Mouse (Mus musculus): Measurements from ENCODE around the gene Zyg11a. TPM values are rescaled to one million over a fixed set of nuclear protein-coding genes. Genes with fewer than 3 reads are reported as not detected.

Gene Zyg11a
- not detected in 2 replicates for polyA plus RNA-seq (2015; fragmentation: Nextera tagmentation; extraction: Ambion mirVana)

- H3K4me3 ChIP-seq (replicated peaks) = peak within 1 kb of the TSS; percentile 44
- H3K4me1 ChIP-seq (replicated peaks) = 0 out of 2 replicates have a peak, but pooled peaks cover 9% of the 10 kb centered on the region
- peak; percentile 50; the same call in 1 of the 2 replicates for ATAC-seq
- no peak within 1 kb of the TSS for H3K27ac ChIP-seq
- H3K4me2 ChIP-seq (replicated peaks) = peak within 1 kb of the TSS; percentile 54
- peaks cover 64% of the 10 kb centered on the region for H3K27me3 ChIP-seq
- no peak within 1 kb of the TSS; the same call in 1 of the 2 replicates for H3K9ac ChIP-seq (replicated peaks)
- no peaks in the 10 kb centered on the region for H3K36me3 ChIP-seq
- H3K9me3 ChIP-seq = no peaks in the 10 kb centered on the region
- under 1% methylated on average over 73 of the region's 107 CpGs for WGBS
Observed at GRCm38 (mm10) chr4:108217332-108218179, at the start of gene Zyg11a. Zyg11a (minus strand) TSS chr4:108218048.

GRCm38 (mm10) chr4:108265774-108266173, 47.9 kb upstream of the Zyg11a start:
- Histone ChIP-seq H3K9ac (replicated peaks) (no peak overlapping the region), H3K4me2 (replicated peaks) (no peak overlapping the region), H3K27me3 (no peaks in the 10 kb centered on the region), H3K9me3 (no peaks in the 10 kb centered on the region), H3K4me1 (replicated peaks) (no peaks in the 10 kb centered on the region), H3K4me3 (replicated peaks) (no peak overlapping the region), H3K36me3 (peaks cover 54% of the 10 kb centered on the region), H3K27ac (no peak overlapping the region)
- ATAC-seq = no peak
- WGBS = 96% methylated on average over 7 of the region's 7 CpGs

GRCm38 (mm10) chr4:108253317-108253716, 35.5 kb upstream of the Zyg11a start:
- H3K36me3 ChIP-seq = peaks cover 87% of the 10 kb centered on the region
- no peaks in the 10 kb centered on the region for H3K4me1 ChIP-seq (replicated peaks)
- H3K9ac ChIP-seq (replicated peaks) = no peak overlapping the region
- no peak overlapping the region for H3K4me2 ChIP-seq (replicated peaks)
- no peak overlapping the region for H3K4me3 ChIP-seq (replicated peaks)
- H3K27ac ChIP-seq = no peak overlapping the region
- WGBS = 94% methylated on average over 6 of the region's 6 CpGs
- no peaks in the 10 kb centered on the region for H3K27me3 ChIP-seq
- ATAC-seq = no peak
- no peaks in the 10 kb centered on the region for H3K9me3 ChIP-seq

DNA sequence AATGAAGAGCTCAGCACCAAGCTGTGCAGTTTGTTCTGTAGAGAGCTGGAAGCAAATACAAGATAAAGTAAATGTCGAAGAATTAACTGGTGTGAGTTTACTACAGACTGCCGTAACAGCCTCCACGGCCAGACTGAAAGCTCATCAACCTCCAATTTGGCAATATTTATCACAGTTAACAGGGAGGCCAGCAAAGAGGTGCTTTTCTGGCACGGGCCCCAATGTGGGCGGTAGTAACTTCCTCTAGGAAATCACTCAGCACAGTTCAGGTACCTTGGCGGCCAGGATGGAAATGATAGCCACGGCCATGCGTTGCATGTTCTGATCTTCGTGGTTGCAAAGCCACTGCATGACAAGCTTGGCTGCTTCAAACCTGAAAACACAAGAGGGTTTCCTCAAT, 32.7 kb upstream of the Zyg11a start:
- H3K27ac ChIP-seq = no peak overlapping the region
- no peaks in the 10 kb centered on the region for H3K9me3 ChIP-seq
- no peak for ATAC-seq
- H3K4me1 ChIP-seq (replicated peaks) = no peaks in the 10 kb centered on the region
- peaks cover 67% of the 10 kb centered on the region for H3K36me3 ChIP-seq
- no peak overlapping the region for H3K4me2 ChIP-seq (replicated peaks)
- no peak overlapping the region for H3K4me3 ChIP-seq (replicated peaks)
- H3K9ac ChIP-seq (replicated peaks) = no peak overlapping the region
- WGBS = 95% methylated on average over 9 of the region's 9 CpGs
- H3K27me3 ChIP-seq = no peaks in the 10 kb centered on the region

GRCm38 (mm10) chr4:108249314-108249713, 31.5 kb upstream of the Zyg11a start:
- Histone ChIP-seq H3K9ac (replicated peaks) (no peak overlapping the region), H3K4me3 (replicated peaks) (no peak overlapping the region), H3K4me2 (replicated peaks) (no peak overlapping the region), H3K27ac (no peak overlapping the region), H3K4me1 (replicated peaks) (no peaks in the 10 kb centered on the region), H3K27me3 (no peaks in the 10 kb centered on the region), H3K9me3 (no peaks in the 10 kb centered on the region), H3K36me3 (peaks cover 68% of the 10 kb centered on the region)
- no peak for ATAC-seq
- 98% methylated on average over 3 of the region's 3 CpGs for WGBS

- H3K4me3 ChIP-seq (replicated peaks) = no peak overlapping the region
- H3K36me3 ChIP-seq = peaks cover 72% of the 10 kb centered on the region
- no peak overlapping the region for H3K9ac ChIP-seq (replicated peaks)
- no peaks in the 10 kb centered on the region for H3K27me3 ChIP-seq
- no peaks in the 10 kb centered on the region for H3K4me1 ChIP-seq (replicated peaks)
- H3K4me2 ChIP-seq (replicated peaks) = no peak overlapping the region
- 96% methylated on average over 3 of the region's 3 CpGs for WGBS
- no peak overlapping the region for H3K27ac ChIP-seq
- H3K9me3 ChIP-seq = no peaks in the 10 kb centered on the region
- ATAC-seq = no peak
Observed at GRCm38 (mm10) chr4:108233654-108234053, 15.8 kb upstream of the Zyg11a start.

- Histone ChIP-seq H3K27ac (no peak overlapping the region), H3K9ac (replicated peaks) (no peak overlapping the region), H3K9me3 (no peaks in the 10 kb centered on the region), H3K4me2 (replicated peaks) (no peak overlapping the region), H3K36me3 (no peaks in the 10 kb centered on the region), H3K4me3 (replicated peaks) (no peak overlapping the region), H3K27me3 (0 out of 2 replicates have a peak, but pooled peaks cover 6% of the 10 kb centered on the region), H3K4me1 (replicated peaks) (no peaks in the 10 kb centered on the region)
- ATAC-seq = no peak
- WGBS = 42% methylated on average over 3 of the region's 3 CpGs
Observed at GRCm38 (mm10) chr4:108225341-108225872, 7.6 kb upstream of the Zyg11a start.

DNA sequence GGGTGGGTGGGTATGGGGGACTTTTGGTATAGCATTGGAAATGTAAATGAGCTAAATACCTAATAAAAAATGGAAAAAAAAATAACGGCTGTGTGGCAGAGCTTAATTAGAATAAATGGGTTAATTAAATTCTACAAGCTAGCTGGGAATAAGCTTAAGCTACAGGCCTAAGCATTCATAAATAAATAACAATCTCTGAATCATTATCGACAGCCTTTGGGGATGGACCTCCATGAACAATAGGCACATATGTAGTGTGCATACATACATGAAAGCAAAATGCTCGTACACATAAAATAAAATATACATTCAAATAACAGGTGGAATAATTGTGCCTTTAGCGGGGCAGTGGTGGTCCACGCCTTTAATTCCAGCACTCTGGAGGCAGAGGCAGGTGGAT, 4.7 kb upstream of the Zyg11a start:
- no peak overlapping the region for H3K4me2 ChIP-seq (replicated peaks)
- H3K4me3 ChIP-seq (replicated peaks) = no peak overlapping the region
- no peak overlapping the region for H3K9ac ChIP-seq (replicated peaks)
- H3K27ac ChIP-seq = no peak overlapping the region
- ATAC-seq = no peak
- WGBS = 82% methylated on average over 5 of the region's 5 CpGs
- no peaks in the 10 kb centered on the region for H3K9me3 ChIP-seq
- no peaks in the 10 kb centered on the region for H3K36me3 ChIP-seq
- 0 out of 2 replicates have a peak, but pooled peaks cover 4% of the 10 kb centered on the region for H3K4me1 ChIP-seq (replicated peaks)
- H3K27me3 ChIP-seq = peaks cover 34% of the 10 kb centered on the region

DNA sequence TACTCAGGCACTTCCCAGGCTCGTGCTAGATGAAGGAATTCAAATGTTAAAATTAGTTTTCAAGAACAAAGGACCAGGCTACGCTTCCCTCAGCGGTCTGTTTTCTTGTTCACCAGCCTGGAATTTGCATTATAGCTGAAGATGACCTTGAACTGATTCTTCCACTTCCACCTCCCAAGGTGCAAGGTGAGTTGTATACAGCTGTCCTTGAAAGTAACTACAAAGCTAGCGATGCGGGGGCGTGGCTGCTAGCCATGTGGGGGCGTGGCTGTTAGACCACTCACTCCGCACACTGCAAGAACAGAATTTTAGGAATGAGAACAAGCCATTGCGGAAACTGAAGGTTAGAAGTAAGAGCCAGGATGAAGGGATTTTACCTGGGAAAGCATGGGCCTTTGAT, 1.2 kb upstream of the Zyg11a start:
- no peak overlapping the region for H3K4me2 ChIP-seq (replicated peaks)
- H3K27me3 ChIP-seq = peaks cover 64% of the 10 kb centered on the region
- 8% methylated on average over 9 of the region's 9 CpGs for WGBS
- H3K4me3 ChIP-seq (replicated peaks) = no peak overlapping the region
- ATAC-seq = no peak
- no peak overlapping the region for H3K27ac ChIP-seq
- H3K4me1 ChIP-seq (replicated peaks) = 0 out of 2 replicates have a peak, but pooled peaks cover 9% of the 10 kb centered on the region
- H3K9ac ChIP-seq (replicated peaks) = no peak overlapping the region
- H3K9me3 ChIP-seq = no peaks in the 10 kb centered on the region
- no peaks in the 10 kb centered on the region for H3K36me3 ChIP-seq

DNA sequence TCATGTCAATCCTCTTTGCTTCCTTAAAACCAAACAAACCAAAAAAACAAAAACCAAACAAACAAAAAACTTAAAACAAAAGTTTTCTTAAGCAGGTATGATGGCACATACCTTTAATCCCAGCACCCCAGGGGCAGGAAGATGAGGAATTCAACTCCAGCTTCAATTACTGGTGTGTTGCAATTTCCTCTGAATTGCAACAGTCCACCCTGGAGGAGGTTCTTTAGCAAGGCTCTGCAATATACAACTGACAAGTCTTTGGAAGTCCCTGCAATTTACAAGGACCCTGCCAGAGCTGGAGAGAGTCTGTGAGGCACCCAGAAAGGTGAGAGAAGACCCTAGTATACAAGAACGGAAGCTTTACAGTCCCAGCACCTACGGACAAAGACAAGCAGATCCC, 4.8 kb downstream of the Zyg11a start:
- no peak for ATAC-seq
- no peak overlapping the region for H3K27ac ChIP-seq
- H3K36me3 ChIP-seq = no peaks in the 10 kb centered on the region
- no peak overlapping the region for H3K4me3 ChIP-seq (replicated peaks)
- 81% methylated on average over 2 of the region's 2 CpGs for WGBS
- H3K27me3 ChIP-seq = peaks cover 36% of the 10 kb centered on the region
- no peak overlapping the region for H3K9ac ChIP-seq (replicated peaks)
- H3K9me3 ChIP-seq = no peaks in the 10 kb centered on the region
- H3K4me2 ChIP-seq (replicated peaks) = no peak overlapping the region
- 0 out of 2 replicates have a peak, but pooled peaks cover 9% of the 10 kb centered on the region for H3K4me1 ChIP-seq (replicated peaks)

DNA sequence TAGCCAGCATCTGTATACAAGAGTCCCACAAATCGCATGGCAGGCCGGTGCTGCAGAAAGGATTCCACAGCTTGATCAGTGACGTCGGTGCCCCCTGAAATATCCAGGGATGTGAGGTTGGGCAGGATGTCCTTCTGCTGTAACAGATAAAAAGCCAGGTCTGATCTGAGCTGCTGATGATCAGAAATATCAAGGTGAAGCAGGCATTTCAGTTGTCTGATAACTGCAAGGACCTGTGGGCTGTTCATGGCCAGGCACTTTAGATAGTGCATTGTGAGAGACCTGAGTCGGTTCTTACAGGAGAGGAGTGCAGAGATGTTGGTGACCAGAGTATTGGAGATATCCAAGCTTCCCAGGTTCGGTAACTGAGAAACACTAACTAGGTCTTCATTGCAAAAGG, 13.2 kb downstream of the Zyg11a start:
- H3K9ac ChIP-seq (replicated peaks) = no peak overlapping the region
- no peak overlapping the region for H3K4me3 ChIP-seq (replicated peaks)
- 97% methylated on average over 6 of the region's 6 CpGs for WGBS
- no peaks in the 10 kb centered on the region for H3K36me3 ChIP-seq
- no peak overlapping the region for H3K27ac ChIP-seq
- no peaks in the 10 kb centered on the region for H3K4me1 ChIP-seq (replicated peaks)
- no peaks in the 10 kb centered on the region for H3K9me3 ChIP-seq
- H3K27me3 ChIP-seq = no peaks in the 10 kb centered on the region
- no peak for ATAC-seq
- H3K4me2 ChIP-seq (replicated peaks) = no peak overlapping the region

DNA sequence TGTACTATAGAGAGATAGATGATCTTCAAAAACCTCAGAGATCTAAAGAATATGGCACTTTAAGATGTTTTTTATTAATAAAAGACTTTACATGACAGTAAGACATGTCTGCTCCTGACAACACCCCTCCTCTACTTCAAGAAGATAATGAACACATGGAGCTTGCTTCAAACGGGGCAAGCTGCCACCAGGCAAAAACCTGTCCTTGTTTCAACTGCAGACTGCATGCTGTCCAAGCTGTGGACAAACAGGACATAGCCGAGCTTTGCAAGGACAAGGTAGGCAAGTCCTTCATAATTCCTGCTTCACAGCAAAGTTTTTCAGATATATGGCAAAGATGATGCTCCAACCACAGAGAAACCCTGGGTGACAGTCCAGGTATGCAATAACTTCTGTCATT, 18.6 kb downstream of the Zyg11a start:
- H3K9ac ChIP-seq (replicated peaks) = no peak overlapping the region
- H3K4me2 ChIP-seq (replicated peaks) = no peak overlapping the region
- WGBS = 74% methylated on average over 2 of the region's 2 CpGs
- no peak overlapping the region for H3K4me3 ChIP-seq (replicated peaks)
- no peaks in the 10 kb centered on the region for H3K4me1 ChIP-seq (replicated peaks)
- H3K9me3 ChIP-seq = no peaks in the 10 kb centered on the region
- H3K36me3 ChIP-seq = no peaks in the 10 kb centered on the region
- no peak overlapping the region for H3K27ac ChIP-seq
- no peak for ATAC-seq
- H3K27me3 ChIP-seq = no peaks in the 10 kb centered on the region

Data from midbrain, embryonic 13.5 days (tissue).